Mouse (Mus musculus): ENCODE data around the gene Tmem262. TPM values are rescaled to one million over a fixed set of nuclear protein-coding genes. Genes with fewer than 3 reads are reported as not detected.

Tmem262 gene
- polyA plus RNA-seq, 1 experiment from 2014 or later = not detected

GRCm38 (mm10) chr19:6105586-6105985, 25.8 kb downstream of the Tmem262 start, which contains the start of gene Naaladl1:
Naaladl1 (plus strand) TSS chr19:6105782.
- WGBS (ENCODE audit: insufficient replicate concordance) = 81% methylated on average over 7 of the region's 7 CpGs
- no peak for ATAC-seq (ENCODE audit: low read depth)
- no peak within 1 kb of the TSS for H3K27ac ChIP-seq (ENCODE audit: low read length)
- no peaks in the 10 kb centered on the region for H3K27me3 ChIP-seq (ENCODE audit: control insufficient read depth, insufficient read depth, low read depth, low read length)
- H3K36me3 ChIP-seq (ENCODE audit: control insufficient read depth, insufficient read depth) = no peaks in the 10 kb centered on the region
- no peak within 1 kb of the TSS for H3K4me2 ChIP-seq (ENCODE audit: low read depth, low read length)
- no peak within 1 kb of the TSS for H3K4me3 ChIP-seq (ENCODE audit: low read depth, low read length)
- no peak within 1 kb of the TSS for H3K9ac ChIP-seq (ENCODE audit: low read depth, low read length)
- H3K4me1 ChIP-seq (ENCODE audit: control insufficient read depth, low read depth, low read length) = peaks cover 33% of the 10 kb centered on the region
- no peaks in the 10 kb centered on the region for H3K9me3 ChIP-seq (replicated peaks; ENCODE audit: control insufficient read depth, low read length)

- H3K9me3 ChIP-seq (replicated peaks; ENCODE audit: control insufficient read depth, low read length) = no peaks in the 10 kb centered on the region
- H3K27ac ChIP-seq (ENCODE audit: low read length) = no peak overlapping the region
- no peaks in the 10 kb centered on the region for H3K27me3 ChIP-seq (ENCODE audit: control insufficient read depth, insufficient read depth, low read depth, low read length)
- H3K4me2 ChIP-seq (ENCODE audit: low read depth, low read length) = no peak overlapping the region
- peaks cover 13% of the 10 kb centered on the region for H3K4me1 ChIP-seq (ENCODE audit: control insufficient read depth, low read depth, low read length)
- WGBS (ENCODE audit: insufficient replicate concordance) = 69% methylated on average over 6 of the region's 6 CpGs
- peaks cover 18% of the 10 kb centered on the region for H3K36me3 ChIP-seq (ENCODE audit: control insufficient read depth, insufficient read depth)
- no peak overlapping the region for H3K4me3 ChIP-seq (ENCODE audit: low read depth, low read length)
- no peak overlapping the region for H3K9ac ChIP-seq (ENCODE audit: low read depth, low read length)
- no peak for ATAC-seq (ENCODE audit: low read depth)
Measured at GRCm38 (mm10) chr19:6113116-6113515, 33.3 kb downstream of the Tmem262 start.

GRCm38 (mm10) chr19:6116113-6116850, 36.4 kb downstream of the Tmem262 start:
- peaks cover 26% of the 10 kb centered on the region for H3K36me3 ChIP-seq (ENCODE audit: control insufficient read depth, insufficient read depth)
- no peak overlapping the region for H3K9ac ChIP-seq (ENCODE audit: low read depth, low read length)
- H3K4me3 ChIP-seq (ENCODE audit: low read depth, low read length) = no peak overlapping the region

GRCm38 (mm10) chr19:6117346-6117985, 37.6 kb downstream of the Tmem262 start:
- Histone ChIP-seq H3K36me3 (ENCODE audit: control insufficient read depth, insufficient read depth) (peaks cover 26% of the 10 kb centered on the region), H3K9me3 (replicated peaks; ENCODE audit: control insufficient read depth, low read length) (no peaks in the 10 kb centered on the region), H3K4me3 (ENCODE audit: low read depth, low read length) (peak overlapping the region; percentile 70), H3K4me1 (ENCODE audit: control insufficient read depth, low read depth, low read length) (peaks cover 20% of the 10 kb centered on the region), H3K27ac (ENCODE audit: low read length) (peak overlapping the region; percentile 90), H3K4me2 (ENCODE audit: low read depth, low read length) (peak overlapping the region; percentile 86), H3K27me3 (ENCODE audit: control insufficient read depth, insufficient read depth, low read depth, low read length) (no peaks in the 10 kb centered on the region), H3K9ac (ENCODE audit: low read depth, low read length) (peak overlapping the region; percentile 85)
- ATAC-seq (ENCODE audit: low read depth) = no peak
- WGBS (ENCODE audit: insufficient replicate concordance) = 2% methylated on average over 32 of the region's 32 CpGs

More at GRCm38 (mm10) chr19:6116113-6116850, 36.4 kb downstream of the Tmem262 start:
- Histone ChIP-seq H3K4me2 (ENCODE audit: low read depth, low read length) (peak overlapping the region; percentile 86), H3K27ac (ENCODE audit: low read length) (no peak overlapping the region), H3K4me1 (ENCODE audit: control insufficient read depth, low read depth, low read length) (peaks cover 20% of the 10 kb centered on the region), H3K9me3 (replicated peaks; ENCODE audit: control insufficient read depth, low read length) (no peaks in the 10 kb centered on the region), H3K27me3 (ENCODE audit: control insufficient read depth, insufficient read depth, low read depth, low read length) (no peaks in the 10 kb centered on the region)
- WGBS (ENCODE audit: insufficient replicate concordance) = 88% methylated on average over 15 of the region's 15 CpGs
- no peak for ATAC-seq (ENCODE audit: low read depth)

GRCm38 (mm10) chr19:6117986-6118676, 38.3 kb downstream of the Tmem262 start, which contains the start of gene Sac3d1:
Sac3d1 (minus strand) TSS chr19:6118650.
- Histone ChIP-seq H3K9ac (ENCODE audit: low read depth, low read length) (peak within 1 kb of the TSS; percentile 85), H3K9me3 (replicated peaks; ENCODE audit: control insufficient read depth, low read length) (no peaks in the 10 kb centered on the region), H3K4me2 (ENCODE audit: low read depth, low read length) (peak within 1 kb of the TSS; percentile 86), H3K36me3 (ENCODE audit: control insufficient read depth, insufficient read depth) (peaks cover 26% of the 10 kb centered on the region), H3K4me1 (ENCODE audit: control insufficient read depth, low read depth, low read length) (peaks cover 20% of the 10 kb centered on the region), H3K27ac (ENCODE audit: low read length) (peak within 1 kb of the TSS; percentile 90), H3K4me3 (ENCODE audit: low read depth, low read length) (peak within 1 kb of the TSS; percentile 70), H3K27me3 (ENCODE audit: control insufficient read depth, insufficient read depth, low read depth, low read length) (no peaks in the 10 kb centered on the region)
- ATAC-seq (ENCODE audit: low read depth) = peak; percentile 80
- under 1% methylated on average over 77 of the region's 77 CpGs for WGBS (ENCODE audit: insufficient replicate concordance)

- Histone ChIP-seq H3K27ac (ENCODE audit: low read length) (peak overlapping the region; percentile 90), H3K27me3 (ENCODE audit: control insufficient read depth, insufficient read depth, low read depth, low read length) (no peaks in the 10 kb centered on the region), H3K4me2 (ENCODE audit: low read depth, low read length) (peak overlapping the region; percentile 86), H3K4me3 (ENCODE audit: low read depth, low read length) (peak overlapping the region; percentile 70), H3K36me3 (ENCODE audit: control insufficient read depth, insufficient read depth) (peaks cover 26% of the 10 kb centered on the region), H3K9ac (ENCODE audit: low read depth, low read length) (peak overlapping the region; percentile 85), H3K4me1 (ENCODE audit: control insufficient read depth, low read depth, low read length) (peaks cover 20% of the 10 kb centered on the region), H3K9me3 (replicated peaks; ENCODE audit: control insufficient read depth, low read length) (no peaks in the 10 kb centered on the region)
- no peak for ATAC-seq (ENCODE audit: low read depth)
- 5% methylated on average over 8 of the region's 8 CpGs for WGBS (ENCODE audit: insufficient replicate concordance)
Measured at GRCm38 (mm10) chr19:6118677-6119185, 38.9 kb downstream of the Tmem262 start.

- WGBS (ENCODE audit: insufficient replicate concordance) = 73% methylated on average over 19 of the region's 19 CpGs
- Histone ChIP-seq H3K27me3 (ENCODE audit: control insufficient read depth, insufficient read depth, low read depth, low read length) (no peaks in the 10 kb centered on the region), H3K36me3 (ENCODE audit: control insufficient read depth, insufficient read depth) (peaks cover 8% of the 10 kb centered on the region; the same call in 1 of the 2 replicates), H3K9ac (ENCODE audit: low read depth, low read length) (no peak overlapping the region; the same call in 1 of the 2 replicates), H3K4me1 (ENCODE audit: control insufficient read depth, low read depth, low read length) (peaks cover 23% of the 10 kb centered on the region), H3K27ac (ENCODE audit: low read length) (peak overlapping the region; percentile 54), H3K4me3 (ENCODE audit: low read depth, low read length) (peak overlapping the region; percentile 31), H3K4me2 (ENCODE audit: low read depth, low read length) (peak overlapping the region; percentile 23), H3K9me3 (replicated peaks; ENCODE audit: control insufficient read depth, low read length) (no peaks in the 10 kb centered on the region)
- peak; percentile 42 for ATAC-seq (ENCODE audit: low read depth)
Measured at GRCm38 (mm10) chr19:6121761-6122160, 41.9 kb downstream of the Tmem262 start.

- H3K36me3 ChIP-seq (ENCODE audit: control insufficient read depth, insufficient read depth) = peaks cover 8% of the 10 kb centered on the region; the same call in 1 of the 2 replicates
- H3K4me1 ChIP-seq (ENCODE audit: control insufficient read depth, low read depth, low read length) = peaks cover 22% of the 10 kb centered on the region
- no peaks in the 10 kb centered on the region for H3K27me3 ChIP-seq (ENCODE audit: control insufficient read depth, insufficient read depth, low read depth, low read length)
- no peak overlapping the region for H3K9ac ChIP-seq (ENCODE audit: low read depth, low read length)
- no peak overlapping the region for H3K4me3 ChIP-seq (ENCODE audit: low read depth, low read length)
- WGBS (ENCODE audit: insufficient replicate concordance) = 81% methylated on average over 8 of the region's 8 CpGs
- H3K4me2 ChIP-seq (ENCODE audit: low read depth, low read length) = no peak overlapping the region
- ATAC-seq (ENCODE audit: low read depth) = no peak
- no peak overlapping the region for H3K27ac ChIP-seq (ENCODE audit: low read length)
- H3K9me3 ChIP-seq (replicated peaks; ENCODE audit: control insufficient read depth, low read length) = no peaks in the 10 kb centered on the region
Measured at GRCm38 (mm10) chr19:6123330-6123729, 43.5 kb downstream of the Tmem262 start.

Data from liver, embryonic 16.5 days (tissue).